Mouse (Mus musculus) forebrain, embryonic 12.5 days (tissue): Measurements from ENCODE around the gene Gm10486. TPM values are rescaled to one million over a fixed set of nuclear protein-coding genes. Genes with fewer than 3 reads are reported as not detected.
"Not testable (repeated sequence)": the region's sequence is repeated elsewhere in the genome, so short reads cannot be mapped to it uniquely, and the experiment has no call there.

ENCODE experiments used
- ATAC-seq: fragments of 200-750 bp; cut with Nextera tagmentation; 2 replicates; pipeline ENCODE4 v1.8.0; 2017; ENCODE audit warnings: moderate TSS enrichment; ENCODE audit not compliant: low FRiP score
- H3K27ac ChIP-seq: fragments of 300-500 bp; sonication (generic); 2 replicates; pipeline ENCODE4 v1.5.1; 2016; ENCODE audit warnings: mild to moderate bottlenecking
- H3K27me3 ChIP-seq: fragments of 300-500 bp; sonication (generic); 2 replicates; pipeline ENCODE4 v1.6.1; 2016; ENCODE audit warnings: mild to moderate bottlenecking
- H3K36me3 ChIP-seq: fragments of 300-500 bp; sonication (generic); replicated peaks from 2 replicates; pipeline ENCODE4 v1.6.1; 2016; ENCODE audit warnings: mild to moderate bottlenecking
- H3K4me1 ChIP-seq: fragments of 300-500 bp; sonication (generic); 2 replicates; pipeline ENCODE4 v1.6.1; 2016
- H3K4me2 ChIP-seq: fragments of 300-500 bp; sonication (generic); 2 replicates; pipeline ENCODE4 v1.6.1; 2016; ENCODE audit warnings: mild to moderate bottlenecking, moderate library complexity
- H3K4me3 ChIP-seq: fragments of 300-500 bp; sonication (generic); replicated peaks from 2 replicates; pipeline ENCODE4 v1.5.1; 2016; ENCODE audit warnings: mild to moderate bottlenecking
- H3K9ac ChIP-seq: fragments of 300-500 bp; sonication (generic); 2 replicates; pipeline ENCODE4 v1.6.1; 2016; ENCODE audit warnings: mild to moderate bottlenecking
- H3K9me3 ChIP-seq: fragments of 300-500 bp; sonication (generic); 2 replicates; pipeline ENCODE4 v1.6.1; 2016
- WGBS: fragments of 180-500 bp; shearing (Covaris S2); methylation state at CpG from one replicate; pipeline ENCODE4 v1.1.7; 2016; 5-methylcytosine and 5-hydroxymethylcytosine counted together
- polyA plus RNA-seq: library from polyadenylated mRNA; unstranded; fragments of >200 nt; fragmentation: Nextera tagmentation; extraction: Ambion mirVana; gene quantifications from 2 replicates; pipeline ENCODE4 v1.2.1, GENCODE M21; 2016

Gm10486 gene
- not detected in 2 replicates for polyA plus RNA-seq

- not testable (repeated sequence) for H3K27me3 ChIP-seq, H3K4me1 ChIP-seq, ATAC-seq, H3K36me3 ChIP-seq, H3K27ac ChIP-seq, H3K9ac ChIP-seq, H3K9me3 ChIP-seq, H3K4me2 ChIP-seq, H3K4me3 ChIP-seq
- no CpG with 5 or more reads among the region's 6 CpGs for WGBS
These were observed at the start of gene Gm10486 for GRCm38 (mm10) chrX:35067084-35067483. Gene Gm10486 (plus strand): TSS chrX:35067384.
